Mouse (Mus musculus) cerebellum, adult 9-11 months (tissue): ENCODE measurements around the gene Gm3411.
"Not testable (repeated sequence)": the region's sequence is repeated elsewhere in the genome, so short reads cannot be mapped to it uniquely, and the experiment has no call there.

Experiments
- DNase-seq: peaks from one replicate; pipeline ENCODE4 v3.0.0; 2022

Gene Gm3411

DNA sequence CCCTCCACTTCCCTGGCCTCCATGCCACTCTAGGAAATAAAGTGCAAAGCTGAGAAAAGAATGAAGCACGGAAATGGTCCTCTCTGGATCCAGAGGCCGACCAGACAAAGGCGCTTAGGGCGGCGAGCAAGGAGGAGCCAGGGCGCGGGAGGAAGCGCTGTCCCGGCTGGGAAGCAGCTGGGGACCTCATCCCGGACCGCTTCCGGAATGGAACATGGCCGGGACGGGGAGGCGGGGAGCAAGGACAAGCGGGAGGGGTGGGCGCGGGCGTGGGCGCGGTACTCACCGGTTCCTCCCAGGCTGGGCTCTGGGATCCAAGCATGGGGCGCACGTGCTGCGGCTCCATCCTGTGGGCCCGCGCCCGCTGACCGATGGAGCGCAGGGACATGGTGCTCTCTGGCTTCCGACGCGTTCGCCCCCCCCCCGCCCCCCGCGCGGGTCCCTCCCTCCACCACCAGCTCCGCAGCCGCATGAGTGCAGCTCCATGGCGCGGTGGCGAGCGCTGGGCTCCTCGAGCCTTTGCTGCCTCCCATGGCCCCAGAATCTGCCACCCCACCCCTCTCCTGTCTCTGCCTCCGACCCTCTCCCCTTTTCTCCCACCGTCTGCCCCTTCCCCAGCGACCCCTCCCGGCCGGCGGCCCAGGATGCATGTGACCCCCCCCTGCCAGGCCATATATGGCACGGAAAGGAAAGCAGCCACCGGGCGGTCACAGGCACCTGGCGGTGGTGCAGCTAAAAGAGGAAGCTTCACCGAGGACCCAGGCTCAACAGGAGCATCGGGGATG, at the start of gene Gm3411:
Gene Gm3411 (minus strand): TSS at position 320 of the 785 bp plus-strand sequence.
- peak; percentile 4 for DNase-seq

DNA sequence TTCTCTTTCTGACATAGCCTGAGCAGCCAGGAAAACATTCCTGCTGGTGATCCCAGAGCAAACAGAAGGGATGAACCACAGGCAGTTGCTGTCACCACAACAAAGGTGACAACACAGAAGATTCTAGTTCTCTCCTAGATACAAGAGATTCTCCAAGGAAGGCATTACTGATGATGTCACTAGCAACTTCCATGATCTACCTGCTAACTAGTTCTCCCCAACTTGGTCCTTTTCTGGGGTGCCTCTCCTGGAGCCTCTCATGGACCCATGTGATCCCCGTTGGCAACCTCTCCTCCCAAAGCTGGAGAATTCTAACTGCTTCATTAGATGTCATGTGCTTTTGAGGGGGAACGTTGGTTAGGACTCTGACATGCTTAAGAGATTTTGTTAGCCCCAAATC, 17.7 kb upstream of the Gm3411 start, which contains the start of gene Gm21103:
Gene Gm21103 (minus strand): TSS at position 101 of the 400 bp plus-strand sequence.
- not testable (repeated sequence) for DNase-seq

DNA sequence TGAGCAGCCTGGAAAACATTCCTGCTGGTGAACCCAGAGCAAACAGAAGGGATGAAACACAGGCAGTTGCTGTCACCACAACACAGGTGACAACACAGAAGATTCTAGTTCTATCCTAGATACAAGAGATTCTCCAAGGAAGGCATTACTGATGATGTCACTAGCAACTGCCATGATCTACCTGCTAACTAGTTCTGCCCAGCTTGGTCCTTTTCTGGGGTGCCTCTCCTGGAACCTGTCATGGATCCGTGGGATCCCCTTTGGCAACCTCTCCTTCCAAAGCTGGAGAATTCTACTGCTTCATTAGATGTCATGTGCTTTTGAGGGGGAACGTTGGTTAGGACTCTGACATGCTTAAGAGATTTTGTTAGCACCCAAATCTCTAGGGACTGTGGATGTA, 67.9 kb downstream of the Gm3411 start, which contains the start of gene Gm21560:
Gene Gm21560 (minus strand): TSS at position 101 of the 400 bp plus-strand sequence.
- not testable (repeated sequence) for DNase-seq
